Mouse (Mus musculus) inflammation-experienced regulatory T-cells, adult 6 months (primary cell): ENCODE data around the gene Atraid. TPM values are rescaled to one million over a fixed set of nuclear protein-coding genes. Genes with fewer than 3 reads are reported as not detected.
A peak's percentile ranks its signal among the peaks of the same experiment; 100 is the strongest.

Experiments
- ATAC-seq: one replicate; pipeline ENCODE4 v1.8.0; 2017
- polyA plus RNA-seq, 3 experiments: library from polyadenylated mRNA; unstranded; fragments of 100-300 nt; shearing (Covaris generic); gene quantifications; one replicate each; pipeline ENCODE4 v1.2.1; 2017

The Atraid gene
- polyA plus RNA-seq, 3 experiments from 2014 or later = 61.6 to 98.6 (median 81.7) TPM

- ATAC-seq = peak; percentile 97
These were observed 6.4 kb downstream of the Atraid start, which contains the start of gene Cad for GRCm38 (mm10) chr5:31054261-31055215. TSS of gene Cad (plus strand) at chr5:31054780.

- ATAC-seq = peak; percentile 41
These were observed 7.4 kb downstream of the Atraid start for GRCm38 (mm10) chr5:31055216-31056140.

GRCm38 (mm10) chr5:31069810-31070209 is 21.7 kb downstream of the Atraid start:
- ATAC-seq = no peak

- ATAC-seq = no peak
These were observed 22.9 kb downstream of the Atraid start for GRCm38 (mm10) chr5:31071059-31071458.

- ATAC-seq = no peak
These were observed 23.7 kb downstream of the Atraid start for GRCm38 (mm10) chr5:31071821-31072220.

GRCm38 (mm10) chr5:31073176-31073575 is 25.1 kb downstream of the Atraid start:
- ATAC-seq = no peak

- no peak for ATAC-seq
These were observed 28.2 kb downstream of the Atraid start for GRCm38 (mm10) chr5:31076346-31076745.

GRCm38 (mm10) chr5:31080059-31080794 is 32.1 kb downstream of the Atraid start:
- no peak for ATAC-seq

GRCm38 (mm10) chr5:31080795-31081164 is 32.7 kb downstream of the Atraid start:
- ATAC-seq = no peak

- peak; percentile 35 for ATAC-seq
These were observed 33.3 kb downstream of the Atraid start for GRCm38 (mm10) chr5:31081386-31081785.

- no peak for ATAC-seq
These were observed 34.2 kb downstream of the Atraid start for GRCm38 (mm10) chr5:31082355-31082754.

GRCm38 (mm10) chr5:31082935-31083625 is 35.0 kb downstream of the Atraid start:
- no peak for ATAC-seq

- peak; percentile 50 for ATAC-seq
These were observed 35.8 kb downstream of the Atraid start for GRCm38 (mm10) chr5:31083949-31084348.

GRCm38 (mm10) chr5:31086606-31087005 is 38.5 kb downstream of the Atraid start:
- ATAC-seq = no peak

GRCm38 (mm10) chr5:31087131-31087530 is 39.0 kb downstream of the Atraid start:
- ATAC-seq = no peak

GRCm38 (mm10) chr5:31092231-31092975 is 44.3 kb downstream of the Atraid start:
- ATAC-seq = no peak

GRCm38 (mm10) chr5:31093151-31094041 is 45.3 kb downstream of the Atraid start:
- no peak for ATAC-seq

GRCm38 (mm10) chr5:31094100-31094798 is 46.1 kb downstream of the Atraid start:
- ATAC-seq = peak; percentile 35
